Mouse (Mus musculus) myocyte (in vitro differentiated cells): ENCODE results near the gene Sez6. TPM values are rescaled to one million over a fixed set of nuclear protein-coding genes. Genes with fewer than 3 reads are reported as not detected.

Experiments
- H3K27me3 ChIP-seq: one replicate; pipeline ENCODE4 v1.6.1; 2011; ENCODE audit not compliant: control insufficient read depth, insufficient read depth, insufficient read length
- H3K36me3 ChIP-seq: one replicate; pipeline ENCODE4 v1.6.1; 2011; ENCODE audit not compliant: control insufficient read depth, insufficient read depth
- H3K4me2 ChIP-seq: one replicate; pipeline ENCODE4 v1.6.1; 2011; ENCODE audit warnings: low read depth, control low read depth
- H3K4me3 ChIP-seq: one replicate; pipeline ENCODE4 v1.5.1; 2011; ENCODE audit warnings: mild to moderate bottlenecking, control low read depth, moderate library complexity
- H3K79me2 ChIP-seq: one replicate; pipeline ENCODE4 v1.6.1; 2011; ENCODE audit not compliant: control insufficient read depth, insufficient read depth
- H3ac ChIP-seq: one replicate; pipeline ENCODE4 v1.6.1; 2011; ENCODE audit not compliant: control insufficient read depth, insufficient read length
- CEBPB ChIP-seq: IDR thresholded peaks from 2 replicates; pipeline ENCODE4 v1.6.1; 2011; ENCODE audit warnings: mild to moderate bottlenecking, moderate library complexity; ENCODE audit not compliant: poor library complexity, insufficient read depth, severe bottlenecking
- E2F4 ChIP-seq: IDR thresholded peaks from one replicate; pipeline ENCODE4 v1.6.1; 2011; ENCODE audit warnings: mild to moderate bottlenecking, control low read depth, moderate library complexity; ENCODE audit not compliant: insufficient read depth
- MAX ChIP-seq: IDR thresholded peaks from one replicate; pipeline ENCODE4 v1.6.1; 2011; ENCODE audit warnings: low read depth, mild to moderate bottlenecking, control low read depth
- MYOD1 ChIP-seq, 3 experiments: IDR thresholded peaks; one replicate each; pipeline ENCODE4 v1.6.1; 2011; ENCODE audit warnings: control low read depth in 2 of 3, low read depth in 2 of 3, mild to moderate bottlenecking in 2 of 3, moderate library complexity in 1 of 3; ENCODE audit not compliant: insufficient read length in 2 of 3, control insufficient read depth in 1 of 3
- MYOG ChIP-seq, 3 experiments: IDR thresholded peaks; one replicate each; pipeline ENCODE4 v1.6.1; 2011; ENCODE audit warnings: control low read depth in 2 of 3, low read depth in 2 of 3, mild to moderate bottlenecking in 2 of 3; ENCODE audit not compliant: insufficient read length in 2 of 3, control insufficient read depth in 1 of 3, insufficient read depth in 1 of 3
- POLR2A ChIP-seq: IDR thresholded peaks from one replicate; pipeline ENCODE4 v1.6.1; 2011; ENCODE audit warnings: low read depth, mild to moderate bottlenecking, control low read depth, moderate library complexity; ENCODE audit not compliant: insufficient read length
- POLR2AphosphoS2 ChIP-seq: IDR thresholded peaks from one replicate; pipeline ENCODE4 v1.6.1; 2011; ENCODE audit warnings: low read depth, control low read depth; ENCODE audit not compliant: insufficient read length
- REST ChIP-seq: IDR thresholded peaks from one replicate; pipeline ENCODE4 v1.6.1; 2011; ENCODE audit warnings: mild to moderate bottlenecking, control low read depth, moderate library complexity; ENCODE audit not compliant: insufficient read depth, insufficient read length
- SRF ChIP-seq: IDR thresholded peaks from one replicate; pipeline ENCODE4 v1.6.1; 2011; ENCODE audit warnings: low read depth; ENCODE audit not compliant: control insufficient read depth, insufficient read length
- TCF12 ChIP-seq: IDR thresholded peaks from one replicate; pipeline ENCODE4 v1.6.1; 2011; ENCODE audit warnings: mild to moderate bottlenecking, control low read depth; ENCODE audit not compliant: poor library complexity, insufficient read depth, severe bottlenecking
- TCF3 ChIP-seq: IDR thresholded peaks from one replicate; pipeline ENCODE4 v1.6.1; 2011; ENCODE audit warnings: low read depth, control low read depth; ENCODE audit not compliant: insufficient read length
- USF1 ChIP-seq: IDR thresholded peaks from one replicate; pipeline ENCODE4 v1.6.1; 2011; ENCODE audit warnings: low read depth, mild to moderate bottlenecking, control low read depth, moderate library complexity
- polyA plus RNA-seq: library from polyadenylated mRNA; unstranded; fragments of >200 nt; fragmentation: generic; extraction: Trizol; gene quantifications from one replicate; pipeline ENCODE4 v1.2.1, GENCODE M21; 2012; ENCODE audit warnings: missing spikeins

The Sez6 gene
- polyA plus RNA-seq, 1 experiment = not detected

DNA sequence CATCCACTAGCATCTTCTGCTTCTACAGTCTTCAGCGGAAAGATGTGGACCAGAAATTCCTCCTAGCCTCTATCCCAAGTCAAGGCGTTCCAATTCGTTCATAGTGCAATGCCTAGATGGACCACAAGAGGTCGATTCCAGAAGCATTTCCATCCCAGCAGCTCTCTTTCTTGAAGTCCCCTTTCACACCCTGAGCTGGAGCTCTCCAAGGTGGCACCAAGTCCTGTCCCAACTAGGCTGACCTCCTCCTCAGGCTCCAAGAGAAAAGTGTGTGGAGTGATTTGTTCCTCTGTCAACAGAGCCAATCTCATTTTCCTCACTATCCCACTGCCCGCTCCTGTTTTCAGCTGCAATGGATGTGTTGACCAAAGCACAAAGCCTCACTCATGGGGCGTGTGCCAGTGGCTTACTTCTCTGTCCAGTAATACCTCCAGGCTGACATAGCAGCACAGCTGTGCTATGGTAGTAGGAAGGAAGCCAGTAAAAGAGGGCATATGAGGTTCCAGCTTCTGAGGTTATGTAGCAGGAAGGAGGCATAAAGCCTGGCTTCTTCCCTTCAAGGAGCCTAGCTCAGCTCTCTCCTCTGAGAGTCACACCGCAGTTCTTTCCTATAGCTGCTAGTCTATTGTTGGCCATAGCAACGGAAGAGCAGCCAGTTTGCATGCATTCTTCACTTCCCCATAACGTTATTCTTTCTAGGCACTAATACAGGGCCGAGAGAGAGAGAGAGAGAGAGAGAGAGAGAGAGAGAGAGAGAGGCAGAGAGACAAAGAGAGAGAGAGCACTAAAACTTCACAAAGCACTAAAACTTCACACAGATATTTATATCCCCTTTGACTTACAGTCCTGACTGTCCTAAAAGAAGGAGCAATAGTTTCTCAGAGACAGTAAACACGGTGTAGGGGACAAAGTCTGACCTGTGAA, 49.9 kb downstream of the Sez6 start:
- H3K4me2 ChIP-seq = peak overlapping the region; percentile 83
- TF ChIP-seq TCF3 = no peak
- no peak for TF ChIP-seq E2F4
- no peak for TF ChIP-seq MYOG (IDR thresholded peaks at IDR 0.05; ENCODE audit: control insufficient read depth in 1 of 3, insufficient read depth in 1 of 3, insufficient read length in 2 of 3, low read depth in 2 of 3)
- TF ChIP-seq SRF = no peak
- peak; percentile 69 for TF ChIP-seq REST
- TF ChIP-seq TCF12 = no peak
- TF ChIP-seq MYOD1 (IDR thresholded peaks at IDR 0.05; ENCODE audit: control insufficient read depth in 1 of 3, insufficient read length in 2 of 3, low read depth in 2 of 3) = peak in 1 of 3 experiments; percentile 4
- TF ChIP-seq POLR2A = no peak
- no peak overlapping the region for H3ac ChIP-seq
- peak overlapping the region; percentile 99 for H3K4me3 ChIP-seq
- no peaks in the 10 kb centered on the region for H3K36me3 ChIP-seq
- H3K27me3 ChIP-seq = peaks cover 37% of the 10 kb centered on the region
- H3K79me2 ChIP-seq = peaks cover 26% of the 10 kb centered on the region

DNA sequence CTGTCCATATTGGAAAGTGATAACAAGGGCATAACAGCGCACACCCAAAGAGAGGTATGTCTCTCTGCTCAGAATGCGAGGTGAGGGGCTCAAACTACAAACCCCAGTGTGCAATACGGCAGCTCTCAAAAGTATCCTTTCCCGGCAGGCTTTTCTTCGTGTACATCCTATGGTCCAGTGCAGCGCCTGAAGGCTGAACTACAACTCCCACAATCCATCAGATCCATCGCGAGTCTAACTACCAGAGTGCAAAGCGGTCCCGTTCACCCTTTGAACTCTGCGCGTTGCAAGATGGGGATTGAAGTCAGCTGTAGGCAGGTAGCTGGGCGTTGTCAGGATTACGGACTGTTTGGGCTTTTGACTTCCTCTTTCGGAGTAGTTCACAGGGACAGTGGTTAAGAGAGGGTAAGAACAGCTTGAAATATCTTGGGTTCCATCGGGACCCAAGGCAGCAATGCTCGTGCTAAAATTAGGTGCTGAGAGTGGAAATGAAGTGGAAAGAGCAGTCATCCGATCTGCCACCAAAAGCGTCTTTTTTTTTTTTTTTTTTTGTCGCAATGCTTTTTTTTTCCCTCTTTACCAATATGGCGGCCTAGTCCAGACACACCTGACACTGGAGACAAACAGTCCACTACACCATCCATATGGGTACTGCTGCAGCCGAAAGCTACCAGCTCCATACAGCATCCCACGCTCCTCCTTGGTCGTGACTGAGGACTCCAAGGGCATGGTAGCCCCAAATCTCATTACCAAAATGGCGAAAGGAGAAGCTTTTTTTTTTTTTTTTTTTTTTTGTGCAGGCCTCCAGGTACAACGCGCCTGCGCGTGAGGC, 51.2 kb downstream of the Sez6 start:
- peak overlapping the region; percentile 83 for H3K4me2 ChIP-seq
- H3K27me3 ChIP-seq = peaks cover 24% of the 10 kb centered on the region
- peaks cover 6% of the 10 kb centered on the region for H3K36me3 ChIP-seq
- H3ac ChIP-seq = peak overlapping the region; percentile 63
- no peak for TF ChIP-seq POLR2AphosphoS2
- no peak for TF ChIP-seq CEBPB
- peak; percentile 12 for TF ChIP-seq POLR2A
- no peak for TF ChIP-seq REST
- TF ChIP-seq USF1 = peak; percentile 19
- TF ChIP-seq TCF12 = no peak
- TF ChIP-seq SRF = peak; percentile 68
- no peak for TF ChIP-seq MAX
- H3K4me3 ChIP-seq = peak overlapping the region; percentile 99
- peaks cover 39% of the 10 kb centered on the region for H3K79me2 ChIP-seq

DNA sequence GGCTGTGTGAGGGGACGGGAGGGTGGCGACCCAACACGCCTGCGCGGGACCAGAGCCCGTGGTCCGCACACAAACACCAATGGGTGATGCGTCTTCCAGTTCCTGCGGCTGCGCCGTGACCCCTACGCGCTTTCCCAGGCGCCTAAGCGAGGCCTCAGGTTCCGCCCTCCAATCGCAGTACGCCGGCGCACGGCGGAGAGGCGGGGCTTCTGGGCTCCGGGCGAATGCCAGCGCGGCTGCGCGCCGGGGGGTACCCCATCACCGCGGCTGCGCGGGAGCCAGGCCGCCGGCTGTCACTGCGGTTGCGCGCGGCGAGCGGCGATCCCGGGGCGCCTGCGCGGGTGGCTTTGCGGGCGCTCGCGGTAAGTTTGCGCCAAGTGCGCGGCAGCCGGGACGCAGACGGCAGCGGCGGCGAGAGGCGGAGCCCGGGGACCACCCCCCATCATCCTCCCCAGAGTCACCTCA, 51.9 kb downstream of the Sez6 start, which contains the start of gene Phf12:
Gene Phf12, plus strand, starts transcription at position 314 of the 465 bp plus-strand sequence.
- peaks cover 18% of the 10 kb centered on the region for H3K27me3 ChIP-seq
- H3ac ChIP-seq = peak within 1 kb of the TSS; percentile 63
- peaks cover 10% of the 10 kb centered on the region for H3K36me3 ChIP-seq
- H3K79me2 ChIP-seq = peaks cover 46% of the 10 kb centered on the region
- peak; percentile 64 for TF ChIP-seq POLR2AphosphoS2
- TF ChIP-seq E2F4 = peak; percentile 5
- no peak for TF ChIP-seq REST
- TF ChIP-seq POLR2A = peak; percentile 71
- TF ChIP-seq MYOD1 (IDR thresholded peaks at IDR 0.05; ENCODE audit: control insufficient read depth in 1 of 3, insufficient read length in 2 of 3, low read depth in 2 of 3) = peak in 1 of 3 experiments; percentile 54
- peak; percentile 32 for TF ChIP-seq SRF
- TF ChIP-seq MYOG (IDR thresholded peaks at IDR 0.05; ENCODE audit: control insufficient read depth in 1 of 3, insufficient read depth in 1 of 3, insufficient read length in 2 of 3, low read depth in 2 of 3) = peak in 1 of 3 experiments; percentile 69
- TF ChIP-seq TCF12 = no peak
- TF ChIP-seq MAX = no peak
- H3K4me3 ChIP-seq = peak within 1 kb of the TSS; percentile 99
- peak within 1 kb of the TSS; percentile 83 for H3K4me2 ChIP-seq

DNA sequence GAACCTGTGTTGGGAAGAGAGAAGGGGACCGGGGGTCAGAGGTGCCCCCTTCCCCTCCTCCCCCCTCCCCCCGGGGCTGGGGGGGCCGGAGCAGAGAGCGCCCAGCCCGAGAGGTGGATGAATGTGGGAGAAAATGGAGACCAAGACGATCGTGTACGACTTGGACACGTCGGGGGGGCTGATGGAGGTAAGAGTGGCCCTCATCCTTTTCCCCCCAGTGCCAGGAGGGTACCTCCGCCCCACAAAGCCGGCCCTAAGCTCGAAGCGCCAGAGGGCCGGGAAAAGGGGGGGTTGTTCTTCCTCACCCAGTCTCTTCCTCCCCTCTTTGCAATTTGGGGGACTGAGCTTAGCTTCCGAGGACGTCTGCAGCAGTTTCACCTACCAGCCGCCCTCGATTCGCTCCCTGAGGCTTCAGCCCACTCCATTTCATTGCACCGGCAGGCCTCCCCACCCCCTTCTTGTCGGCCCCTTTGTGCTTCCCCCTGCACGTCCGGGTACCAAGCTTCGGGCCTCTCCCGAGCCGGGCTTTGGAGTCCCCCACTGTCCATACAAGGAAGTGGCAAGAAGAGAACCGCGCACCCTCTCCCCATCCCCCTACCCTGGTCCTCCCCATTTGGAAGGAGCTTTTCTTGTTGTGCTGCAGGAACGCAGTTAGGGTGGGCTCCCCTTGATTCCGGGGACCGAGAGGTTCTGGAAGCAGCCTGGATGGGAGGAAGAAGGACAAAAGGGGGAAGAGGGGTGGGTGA, 52.8 kb downstream of the Sez6 start:
- H3K36me3 ChIP-seq = peaks cover 12% of the 10 kb centered on the region
- peaks cover 9% of the 10 kb centered on the region for H3K27me3 ChIP-seq
- TF ChIP-seq USF1 (no peak), MYOG (IDR thresholded peaks at IDR 0.05; ENCODE audit: control insufficient read depth in 1 of 3, insufficient read depth in 1 of 3, insufficient read length in 2 of 3, low read depth in 2 of 3) (no peak), SRF (no peak), POLR2A (no peak), MAX (no peak), E2F4 (no peak), CEBPB (no peak), TCF12 (no peak), REST (no peak), MYOD1 (IDR thresholded peaks at IDR 0.05; ENCODE audit: control insufficient read depth in 1 of 3, insufficient read length in 2 of 3, low read depth in 2 of 3) (no peak), TCF3 (no peak), POLR2AphosphoS2 (no peak)
- H3K4me2 ChIP-seq = peak overlapping the region; percentile 71
- H3K4me3 ChIP-seq = peak overlapping the region; percentile 99
- peaks cover 55% of the 10 kb centered on the region for H3K79me2 ChIP-seq
- peak overlapping the region; percentile 63 for H3ac ChIP-seq
